Mouse (Mus musculus): ENCODE measurements around the gene Psat1. TPM values are rescaled to one million over a fixed set of nuclear protein-coding genes. Genes with fewer than 3 reads are reported as not detected.

The Psat1 gene
- polyA plus RNA-seq, 2 experiments = 82.3 to 148 TPM

DNA sequence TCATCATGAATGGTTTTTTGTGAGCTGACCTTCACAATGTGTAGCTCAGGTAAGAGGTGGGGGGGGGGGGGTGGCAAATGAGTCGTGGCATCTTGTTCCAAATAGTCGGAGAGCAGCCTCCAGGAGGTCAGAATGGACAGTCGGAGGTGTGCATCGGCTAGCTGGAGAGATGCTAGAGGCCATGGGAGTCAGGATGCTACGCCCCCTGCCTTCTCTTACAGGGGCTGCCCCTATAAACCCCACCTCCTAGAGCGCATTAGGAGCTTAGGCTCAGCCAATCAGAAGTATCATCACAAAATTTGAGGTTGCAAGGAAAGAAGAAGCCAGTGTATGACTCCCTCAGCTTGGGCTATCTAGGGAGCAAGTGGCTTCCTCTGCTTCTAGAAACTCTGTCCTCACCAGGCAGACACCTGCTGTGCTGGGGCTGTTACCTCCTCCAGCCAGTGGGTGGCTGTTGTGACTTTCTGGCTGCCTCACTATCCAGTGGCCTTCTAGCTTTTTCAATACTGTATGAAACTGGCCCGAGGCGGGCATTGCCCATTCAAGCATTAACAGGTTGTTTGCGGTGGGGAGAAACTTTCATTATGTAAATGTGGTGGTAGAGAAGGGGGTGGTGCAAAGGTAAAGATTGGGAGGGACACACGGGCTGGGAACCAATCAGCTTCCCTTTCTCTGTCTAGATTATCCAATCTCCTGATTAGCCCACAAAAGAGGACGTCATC, 64.3 kb downstream of the Psat1 start:
- DNase-seq (ENCODE audit: low read depth in 3 of 3, low spot score in 3 of 3) (no peak), ATAC-seq (ENCODE audit: insufficient read depth) (peak; percentile 53; the same call in 1 of the 2 replicates)
- Histone ChIP-seq H3K4me3 (ENCODE audit: insufficient read depth in 1 of 2, low read depth in 2 of 2, low read length in 2 of 2) (peak overlapping the region; percentile 25 to 49), H3K9me3 (ENCODE audit: control insufficient read depth, low read length) (no peaks in the 10 kb centered on the region), H3K27me3 (ENCODE audit: control insufficient read depth, insufficient read depth, low read length) (no peaks in the 10 kb centered on the region), H3K4me2 (ENCODE audit: low read depth) (peak overlapping the region; percentile 38), H3K27ac (no peak overlapping the region), H3K4me1 (replicated peaks; ENCODE audit: control insufficient read depth in 2 of 2, insufficient read depth in 2 of 2, low read length in 1 of 2) (no peaks in the 10 kb centered on the region), H3K9ac (replicated peaks) (no peak overlapping the region), H3K36me3 (replicated peaks; ENCODE audit: control insufficient read depth, insufficient read depth, low read depth) (no peaks in the 10 kb centered on the region)
- WGBS (ENCODE audit: insufficient replicate concordance) = 40% methylated on average over 11 of the region's 11 CpGs
- TF ChIP-seq CTCF (IDR thresholded peaks at IDR 0.05; ENCODE audit: low read depth) (0 out of 2 replicates have a peak, but pooled peaks have one; percentile 17), EP300 (IDR thresholded peaks at IDR 0.05; ENCODE audit: low read depth) (no peak)

DNA sequence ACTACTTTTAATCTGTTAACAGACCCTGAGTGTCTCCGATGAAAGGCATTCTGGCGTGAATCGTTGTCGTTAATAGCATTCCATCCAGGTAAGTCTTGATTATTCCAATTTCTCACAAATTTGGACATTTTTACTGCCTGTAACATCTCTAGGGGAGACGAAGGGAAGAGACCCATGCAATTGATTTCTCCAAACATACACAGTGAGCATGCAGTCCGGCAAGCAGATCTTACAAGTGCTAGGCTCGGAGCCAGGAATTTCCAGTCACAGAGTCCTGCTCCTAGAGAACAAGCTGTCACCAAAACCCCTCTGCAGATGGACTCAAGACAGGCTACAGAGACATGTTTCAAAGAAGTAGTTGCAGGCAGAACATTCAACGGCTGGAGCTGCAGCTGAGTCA, 66.4 kb downstream of the Psat1 start:
- Histone ChIP-seq H3K36me3 (replicated peaks; ENCODE audit: control insufficient read depth, insufficient read depth, low read depth) (no peaks in the 10 kb centered on the region), H3K27me3 (ENCODE audit: control insufficient read depth, insufficient read depth, low read length) (no peaks in the 10 kb centered on the region), H3K9me3 (ENCODE audit: control insufficient read depth, low read length) (no peaks in the 10 kb centered on the region), H3K4me2 (ENCODE audit: low read depth) (no peak overlapping the region), H3K4me1 (replicated peaks; ENCODE audit: control insufficient read depth in 2 of 2, insufficient read depth in 2 of 2, low read length in 1 of 2) (no peaks in the 10 kb centered on the region), H3K27ac (no peak overlapping the region), H3K9ac (replicated peaks) (no peak overlapping the region), H3K4me3 (ENCODE audit: insufficient read depth in 1 of 2, low read depth in 2 of 2, low read length in 2 of 2) (no peak overlapping the region)
- no peak for ATAC-seq (ENCODE audit: insufficient read depth)
- TF ChIP-seq CTCF (IDR thresholded peaks at IDR 0.05; ENCODE audit: low read depth) = no peak
- TF ChIP-seq EP300 (IDR thresholded peaks at IDR 0.05; ENCODE audit: low read depth) = no peak
- 74% methylated on average over 8 of the region's 8 CpGs for WGBS (ENCODE audit: insufficient replicate concordance)
- no peak for DNase-seq (ENCODE audit: low read depth in 3 of 3, low spot score in 3 of 3)

DNA sequence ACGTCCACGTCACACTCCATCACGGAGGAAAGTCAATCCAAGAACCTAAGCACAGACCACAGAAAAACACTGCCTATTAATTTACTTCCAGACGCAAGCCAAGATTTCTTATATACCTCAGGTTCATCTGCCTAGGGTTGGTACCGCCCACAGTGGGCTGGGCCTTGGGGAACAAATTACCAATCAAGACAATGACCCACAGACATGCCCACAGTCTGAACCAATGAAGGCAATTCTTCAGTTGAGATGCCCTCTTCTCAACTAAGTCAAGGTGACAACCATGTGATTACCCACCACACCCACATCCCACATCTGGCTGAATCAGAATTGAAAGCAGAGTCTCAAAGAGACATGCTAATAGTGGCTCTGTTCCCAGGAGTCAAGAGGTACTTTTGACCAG, 67.9 kb downstream of the Psat1 start:
- Histone ChIP-seq H3K4me2 (ENCODE audit: low read depth) (no peak overlapping the region), H3K9ac (replicated peaks) (no peak overlapping the region), H3K4me3 (ENCODE audit: insufficient read depth in 1 of 2, low read depth in 2 of 2, low read length in 2 of 2) (no peak overlapping the region), H3K9me3 (ENCODE audit: control insufficient read depth, low read length) (no peaks in the 10 kb centered on the region), H3K27me3 (ENCODE audit: control insufficient read depth, insufficient read depth, low read length) (no peaks in the 10 kb centered on the region), H3K4me1 (replicated peaks; ENCODE audit: control insufficient read depth in 2 of 2, insufficient read depth in 2 of 2, low read length in 1 of 2) (no peaks in the 10 kb centered on the region), H3K27ac (no peak overlapping the region), H3K36me3 (replicated peaks; ENCODE audit: control insufficient read depth, insufficient read depth, low read depth) (no peaks in the 10 kb centered on the region)
- WGBS (ENCODE audit: insufficient replicate concordance) = 69% methylated on average over 5 of the region's 5 CpGs
- no peak for TF ChIP-seq EP300 (IDR thresholded peaks at IDR 0.05; ENCODE audit: low read depth)
- TF ChIP-seq CTCF (IDR thresholded peaks at IDR 0.05; ENCODE audit: low read depth) = no peak
- ATAC-seq (ENCODE audit: insufficient read depth) = no peak
- no peak for DNase-seq (ENCODE audit: low read depth in 3 of 3, low spot score in 3 of 3)

DNA sequence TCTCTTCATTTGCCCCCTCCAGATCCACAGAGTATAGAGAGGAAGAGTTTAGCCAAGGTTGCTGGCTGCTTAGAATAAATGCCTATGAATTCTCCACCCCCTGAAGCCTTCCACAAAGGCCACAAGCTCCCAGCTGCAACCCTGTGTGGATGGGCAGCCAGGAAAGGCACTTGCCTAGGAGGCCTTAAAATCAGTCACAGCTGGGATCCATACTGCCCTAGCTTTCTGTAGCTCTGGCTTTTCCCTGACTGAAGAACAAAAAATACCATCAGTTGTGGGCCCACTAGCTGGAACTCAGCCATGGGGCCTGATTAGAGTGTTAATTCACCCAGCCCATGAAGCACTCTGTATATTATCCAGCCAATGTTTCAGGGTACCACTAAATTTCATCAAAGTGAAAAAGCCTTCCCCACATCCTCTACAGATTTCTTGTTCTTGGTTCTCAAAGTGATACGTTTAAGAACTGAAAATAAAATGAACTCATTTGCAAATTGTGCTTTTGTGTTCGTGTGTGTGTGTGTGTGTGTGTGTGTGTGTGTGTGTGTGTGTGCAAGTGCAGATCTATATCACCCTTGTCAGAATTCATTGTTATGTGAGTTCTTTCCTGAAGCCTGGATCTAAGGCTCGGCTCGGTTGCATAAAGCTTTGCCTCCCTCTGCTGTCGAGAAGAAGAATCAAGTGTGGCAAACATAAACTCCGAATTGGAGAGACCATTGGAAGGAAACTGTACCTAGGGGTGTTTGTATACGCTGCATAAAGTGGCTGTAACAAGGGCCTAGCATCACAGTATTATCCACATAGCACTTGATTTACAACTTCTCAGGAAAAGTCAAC, 78.1 kb downstream of the Psat1 start:
- Histone ChIP-seq H3K27ac (no peak overlapping the region), H3K4me1 (replicated peaks; ENCODE audit: control insufficient read depth in 2 of 2, insufficient read depth in 2 of 2, low read length in 1 of 2) (no peaks in the 10 kb centered on the region), H3K27me3 (ENCODE audit: control insufficient read depth, insufficient read depth, low read length) (no peaks in the 10 kb centered on the region), H3K36me3 (replicated peaks; ENCODE audit: control insufficient read depth, insufficient read depth, low read depth) (no peaks in the 10 kb centered on the region), H3K9me3 (ENCODE audit: control insufficient read depth, low read length) (no peaks in the 10 kb centered on the region), H3K4me3 (ENCODE audit: insufficient read depth in 1 of 2, low read depth in 2 of 2, low read length in 2 of 2) (no peak overlapping the region), H3K4me2 (ENCODE audit: low read depth) (no peak overlapping the region), H3K9ac (replicated peaks) (no peak overlapping the region)
- TF ChIP-seq EP300 (IDR thresholded peaks at IDR 0.05; ENCODE audit: low read depth) (no peak), CTCF (IDR thresholded peaks at IDR 0.05; ENCODE audit: low read depth) (peak; percentile 41; the same call in 1 of the 2 replicates)
- 20% methylated on average over 7 of the region's 7 CpGs for WGBS (ENCODE audit: insufficient replicate concordance)
- ATAC-seq (ENCODE audit: insufficient read depth) (no peak), DNase-seq (ENCODE audit: low read depth in 3 of 3, low spot score in 3 of 3) (no peak)

DNA sequence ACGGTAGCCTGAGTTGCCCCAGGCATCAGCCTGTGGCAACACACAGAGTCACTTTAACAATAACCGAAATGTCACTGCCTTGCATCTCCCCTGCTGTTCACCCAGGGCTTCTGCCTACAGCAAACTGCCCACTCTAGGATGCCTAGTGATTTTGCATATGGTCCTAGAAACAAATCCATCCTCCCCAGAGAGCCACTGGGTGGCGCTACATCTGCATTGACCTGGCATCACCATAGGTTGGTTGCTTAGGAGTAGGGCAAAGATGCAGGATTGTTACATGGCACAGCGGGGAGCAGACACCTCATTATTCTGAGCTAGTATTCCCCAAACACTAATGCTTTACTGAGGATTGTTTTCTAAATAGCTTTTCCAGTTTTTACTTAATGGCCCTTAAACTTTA, 80.3 kb downstream of the Psat1 start:
- Histone ChIP-seq H3K36me3 (replicated peaks; ENCODE audit: control insufficient read depth, insufficient read depth, low read depth) (no peaks in the 10 kb centered on the region), H3K27ac (no peak overlapping the region), H3K4me1 (replicated peaks; ENCODE audit: control insufficient read depth in 2 of 2, insufficient read depth in 2 of 2, low read length in 1 of 2) (no peaks in the 10 kb centered on the region), H3K27me3 (ENCODE audit: control insufficient read depth, insufficient read depth, low read length) (no peaks in the 10 kb centered on the region), H3K4me3 (ENCODE audit: insufficient read depth in 1 of 2, low read depth in 2 of 2, low read length in 2 of 2) (no peak overlapping the region), H3K4me2 (ENCODE audit: low read depth) (no peak overlapping the region), H3K9me3 (ENCODE audit: control insufficient read depth, low read length) (no peaks in the 10 kb centered on the region), H3K9ac (replicated peaks) (no peak overlapping the region)
- no peak for TF ChIP-seq EP300 (IDR thresholded peaks at IDR 0.05; ENCODE audit: low read depth)
- peak; percentile 61 for TF ChIP-seq CTCF (IDR thresholded peaks at IDR 0.05; ENCODE audit: low read depth)
- DNase-seq (ENCODE audit: low read depth in 3 of 3, low spot score in 3 of 3) (no peak), ATAC-seq (ENCODE audit: insufficient read depth) (no peak)
- WGBS (ENCODE audit: insufficient replicate concordance) = 63% methylated on average over 4 of the region's 4 CpGs

Data from liver, embryonic 14.5 days (tissue).